Mouse (Mus musculus) bone marrow, adult 2 months (tissue): ENCODE results near the gene Amer2.

ENCODE experiments used
- CTCF ChIP-seq: fragments of 200-500 bp; IDR thresholded peaks from 2 replicates; pipeline ENCODE4 v1.5.1; 2011; ENCODE audit warnings: low read length, control low read depth; ENCODE audit not compliant: control insufficient read depth, insufficient read depth
- POLR2A ChIP-seq: fragments of 200-500 bp; IDR thresholded peaks from 2 replicates; pipeline ENCODE4 v1.6.1; 2011; ENCODE audit warnings: low read depth, mild to moderate bottlenecking, control low read depth, low read length, borderline replicate concordance; ENCODE audit not compliant: control insufficient read depth

- TF ChIP-seq POLR2A (no peak), CTCF (no peak)
Measured at GRCm38 (mm10) chr14:60377546-60377945, 4.5 kb downstream of the Amer2 start.
